Mouse (Mus musculus) layer of hippocampus, postnatal 14 days (tissue): ENCODE data around the gene Snd1. TPM values are rescaled to one million over a fixed set of nuclear protein-coding genes. Genes with fewer than 3 reads are reported as not detected.

ENCODE experiments used
- DNase-seq, 2 experiments: peaks; one replicate each; pipeline ENCODE4 v3.0.0; 2021 to 2022; ENCODE audit warnings: low spot score in 2 of 2, mixed read lengths in 1 of 2
- total RNA-seq, 2 experiments: library from RNA; stranded (reverse); gene quantifications; 2 replicates each; pipeline ENCODE4 v1.2.3; 2021

The Snd1 gene
- total RNA-seq, 2 experiments from 2014 or later, result 119 to 124 TPM

- no peak for DNase-seq
These were observed 217.7 kb downstream of the Snd1 start for GRCm38 (mm10) chr6:28692659-28693058.

- no peak for DNase-seq
These were observed 222.3 kb downstream of the Snd1 start for GRCm38 (mm10) chr6:28697214-28697613.

- DNase-seq, result no peak
These were observed 229.7 kb downstream of the Snd1 start for GRCm38 (mm10) chr6:28704612-28705011.

GRCm38 (mm10) chr6:28705384-28706107, 230.6 kb downstream of the Snd1 start:
- peak; percentile 56 to 80 for DNase-seq

- DNase-seq, result no peak
These were observed 231.4 kb downstream of the Snd1 start for GRCm38 (mm10) chr6:28706108-28706975.

GRCm38 (mm10) chr6:28706976-28707592, 232.1 kb downstream of the Snd1 start:
- no peak for DNase-seq

GRCm38 (mm10) chr6:28710035-28710434, 235.1 kb downstream of the Snd1 start:
- DNase-seq, result no peak

GRCm38 (mm10) chr6:28717203-28717844, 242.4 kb downstream of the Snd1 start:
- DNase-seq, result no peak

GRCm38 (mm10) chr6:28717845-28718237, 242.9 kb downstream of the Snd1 start:
- DNase-seq, result no peak

- DNase-seq, result no peak
These were observed 245.6 kb downstream of the Snd1 start for GRCm38 (mm10) chr6:28720391-28721171.

- no peak for DNase-seq
These were observed 248.1 kb downstream of the Snd1 start for GRCm38 (mm10) chr6:28723059-28723458.

GRCm38 (mm10) chr6:28724776-28725175, 249.8 kb downstream of the Snd1 start:
- no peak for DNase-seq

- DNase-seq, result no peak
These were observed 254.3 kb downstream of the Snd1 start for GRCm38 (mm10) chr6:28729236-28729635.

GRCm38 (mm10) chr6:28729649-28730048, 254.7 kb downstream of the Snd1 start:
- DNase-seq, result no peak

GRCm38 (mm10) chr6:28731246-28731645, 256.3 kb downstream of the Snd1 start:
- DNase-seq, result no peak

GRCm38 (mm10) chr6:28733884-28734647, 259.1 kb downstream of the Snd1 start:
- DNase-seq, result no peak

GRCm38 (mm10) chr6:28735116-28735515, 260.2 kb downstream of the Snd1 start:
- DNase-seq, result no peak

GRCm38 (mm10) chr6:28736665-28737064, 261.7 kb downstream of the Snd1 start:
- no peak for DNase-seq

GRCm38 (mm10) chr6:28737601-28738000, 262.7 kb downstream of the Snd1 start:
- DNase-seq, result no peak

GRCm38 (mm10) chr6:28743586-28743985, 268.6 kb downstream of the Snd1 start:
- no peak for DNase-seq
